Mouse (Mus musculus) small intestine, adult 2 months (tissue): ENCODE results near the gene Uts2r. TPM values are rescaled to one million over a fixed set of nuclear protein-coding genes. Genes with fewer than 3 reads are reported as not detected.

Experiments
- H3K27ac ChIP-seq: fragments of 200-500 bp; 2 replicates; pipeline ENCODE4 v1.5.1; 2012; ENCODE audit warnings: low read depth, low read length, control low read depth, inconsistent platforms; ENCODE audit not compliant: insufficient read depth
- H3K27me3 ChIP-seq: fragments of 200-500 bp; 2 replicates; pipeline ENCODE4 v1.6.1; 2012; ENCODE audit warnings: mild to moderate bottlenecking, moderate library complexity, low read length, inconsistent platforms; ENCODE audit not compliant: control insufficient read depth, insufficient read depth
- H3K36me3 ChIP-seq: fragments of 200-500 bp; 2 replicates; pipeline ENCODE4 v1.6.1; 2012; ENCODE audit warnings: mild to moderate bottlenecking, low read length, control low read depth, inconsistent platforms; ENCODE audit not compliant: control insufficient read depth, insufficient read depth
- H3K4me1 ChIP-seq: fragments of 200-500 bp; 2 replicates; pipeline ENCODE4 v1.6.1; 2012; ENCODE audit warnings: low read length, inconsistent platforms, mixed read lengths; ENCODE audit not compliant: control insufficient read depth, insufficient read depth, insufficient read length
- H3K4me3 ChIP-seq: fragments of 200-500 bp; 2 replicates; pipeline ENCODE4 v1.5.1; 2012; ENCODE audit warnings: low read depth, mild to moderate bottlenecking, control low read depth, inconsistent platforms, low read length, moderate library complexity
- CTCF ChIP-seq: fragments of 200-500 bp; IDR thresholded peaks from 2 replicates; pipeline ENCODE4 v1.5.1; 2012; ENCODE audit warnings: low read depth, mild to moderate bottlenecking, control low read depth, inconsistent platforms, low read length, moderate library complexity, mixed read lengths; ENCODE audit not compliant: insufficient replicate concordance, insufficient read length; ENCODE audit errors: extremely low read depth
- POLR2A ChIP-seq: fragments of 200-500 bp; IDR thresholded peaks from 2 replicates; pipeline ENCODE4 v1.6.1; 2012; ENCODE audit warnings: low read depth, mild to moderate bottlenecking, control low read depth, inconsistent platforms, low read length, moderate library complexity
- WGBS: fragments of 180-500 bp; shearing (Covaris S2); methylation state at CpG from one replicate; pipeline ENCODE4 v1.1.7; 2018; 5-methylcytosine and 5-hydroxymethylcytosine counted together
- polyA plus RNA-seq: library from polyadenylated mRNA; depleted of rRNA; stranded (reverse); fragments of >200 nt; gene quantifications from 2 replicates; pipeline ENCODE4 v1.2.3, GENCODE M21; 2012

Uts2r gene
- polyA plus RNA-seq, 1 experiment, result not detected

DNA sequence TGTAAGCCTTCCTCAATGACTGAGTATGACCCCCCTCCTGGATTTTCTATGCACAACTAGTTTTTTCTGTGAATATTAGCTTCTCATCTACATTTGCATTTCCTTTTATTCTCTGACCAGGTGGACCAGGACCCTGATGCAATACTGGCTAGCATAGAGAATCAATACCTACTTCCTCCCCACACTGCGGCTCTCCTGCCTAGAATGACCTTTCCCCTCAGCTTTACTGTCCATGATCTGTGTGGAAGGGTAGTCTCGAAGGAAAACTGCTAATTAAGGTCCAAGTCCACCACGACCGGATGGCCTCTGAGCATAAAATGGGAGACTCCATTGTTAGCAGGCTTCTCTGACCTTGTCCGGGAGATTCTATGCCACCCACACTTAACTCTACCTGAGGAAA is 22.4 kb upstream of the Uts2r start:
- TF ChIP-seq CTCF (no peak), POLR2A (no peak)
- 48% methylated on average over 5 of the region's 5 CpGs for WGBS
- H3K4me3 ChIP-seq, result no peak overlapping the region
- peaks cover 17% of the 10 kb centered on the region for H3K4me1 ChIP-seq
- no peaks in the 10 kb centered on the region for H3K27me3 ChIP-seq
- H3K27ac ChIP-seq, result 0 out of 2 replicates have a peak overlapping the region, but pooled peaks have one; percentile 8
- H3K36me3 ChIP-seq, result no peaks in the 10 kb centered on the region

DNA sequence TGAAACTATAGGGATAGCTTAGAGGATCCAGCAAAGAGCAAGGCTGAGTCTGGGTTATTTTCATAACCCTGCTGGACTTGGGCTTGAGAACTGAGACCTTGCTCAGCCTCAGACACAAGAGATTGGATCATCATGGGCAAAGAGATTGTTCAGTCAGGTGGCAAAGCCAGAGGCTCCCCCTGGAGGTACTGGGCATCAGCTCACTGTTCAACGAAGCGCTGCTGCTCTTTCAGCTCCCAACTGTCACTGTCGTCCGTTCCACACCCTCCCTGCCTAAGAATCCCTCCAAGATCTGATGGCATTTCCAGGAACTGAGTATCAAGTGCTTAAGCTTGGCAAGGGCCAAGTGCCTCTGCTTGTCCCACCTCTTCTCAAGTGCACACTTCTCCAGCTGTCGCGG is 21.3 kb upstream of the Uts2r start:
- H3K27ac ChIP-seq, result peak overlapping the region; percentile 8
- H3K4me1 ChIP-seq, result peaks cover 17% of the 10 kb centered on the region
- no peaks in the 10 kb centered on the region for H3K27me3 ChIP-seq
- TF ChIP-seq POLR2A (no peak), CTCF (peak; percentile 47; the same call in 1 of the 2 replicates)
- no peaks in the 10 kb centered on the region for H3K36me3 ChIP-seq
- 12% methylated on average over 6 of the region's 6 CpGs for WGBS
- H3K4me3 ChIP-seq, result no peak overlapping the region

DNA sequence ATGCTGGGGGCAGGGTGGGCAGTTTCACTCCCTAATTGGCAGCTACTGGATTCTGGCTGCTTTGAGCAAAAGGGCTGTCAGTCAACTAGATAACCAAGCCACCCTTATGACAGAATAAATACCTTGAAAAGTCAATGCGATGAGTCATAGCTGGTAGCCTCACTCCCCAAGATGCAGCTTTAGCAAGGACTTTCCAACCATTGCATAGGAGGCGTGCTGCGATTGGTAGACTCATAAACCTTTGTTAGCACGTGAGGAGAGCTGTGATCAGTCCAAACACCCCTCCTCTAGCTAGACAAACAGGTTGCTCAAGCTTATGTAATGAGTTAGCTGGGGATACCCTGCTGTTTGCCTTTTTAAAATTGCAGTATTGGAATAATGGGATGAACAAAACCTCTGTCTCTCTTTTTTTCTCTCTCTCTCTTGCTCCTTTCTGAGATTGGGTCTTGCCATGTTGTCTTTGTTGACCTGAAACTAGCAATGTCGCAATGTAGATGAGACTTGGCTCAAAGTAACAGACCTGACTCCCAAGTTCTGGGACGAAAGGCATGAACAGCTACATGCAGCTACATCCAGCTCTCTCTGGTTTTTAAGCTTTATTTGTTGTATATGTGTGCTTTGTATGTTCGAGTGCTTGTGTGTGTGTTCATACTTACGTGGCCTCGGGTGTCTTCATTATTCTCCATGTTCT is 16.6 kb upstream of the Uts2r start:
- WGBS, result 51% methylated on average over 9 of the region's 9 CpGs
- Histone ChIP-seq H3K27me3 (no peaks in the 10 kb centered on the region), H3K27ac (no peak overlapping the region), H3K4me3 (no peak overlapping the region), H3K36me3 (no peaks in the 10 kb centered on the region), H3K4me1 (peaks cover 14% of the 10 kb centered on the region; the same call in 1 of the 2 replicates)
- TF ChIP-seq POLR2A, result no peak
- TF ChIP-seq CTCF, result no peak

DNA sequence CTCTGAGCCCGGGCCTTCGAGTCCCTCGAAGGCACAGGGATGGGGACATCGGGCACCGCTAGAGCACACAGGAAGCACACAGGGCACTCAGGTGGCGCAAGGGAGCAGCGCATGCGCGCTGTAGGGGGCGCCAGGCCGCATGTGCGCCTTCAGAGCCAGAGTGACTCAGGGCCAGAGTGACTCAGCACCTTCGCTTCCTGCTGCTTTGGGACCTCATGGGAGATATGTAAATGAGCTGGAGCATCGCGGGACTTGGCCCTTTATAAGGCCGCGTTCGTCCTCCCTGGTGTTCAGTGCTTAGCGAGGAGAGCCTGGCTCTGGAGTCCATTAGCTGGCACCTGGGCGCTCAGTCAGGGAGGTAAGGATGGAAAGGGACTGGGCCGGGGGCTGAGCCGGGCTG is 14.2 kb upstream of the Uts2r start, which contains the start of gene Tex19.1:
Gene Tex19.1, plus strand, starts transcription at position 279 of the 400 bp plus-strand sequence.
- TF ChIP-seq CTCF, result no peak
- no peak for TF ChIP-seq POLR2A
- no peak within 1 kb of the TSS for H3K4me3 ChIP-seq
- no peaks in the 10 kb centered on the region for H3K36me3 ChIP-seq
- no peaks in the 10 kb centered on the region for H3K4me1 ChIP-seq
- WGBS, result 94% methylated on average over 22 of the region's 22 CpGs
- H3K27me3 ChIP-seq, result no peaks in the 10 kb centered on the region
- no peak within 1 kb of the TSS for H3K27ac ChIP-seq

DNA sequence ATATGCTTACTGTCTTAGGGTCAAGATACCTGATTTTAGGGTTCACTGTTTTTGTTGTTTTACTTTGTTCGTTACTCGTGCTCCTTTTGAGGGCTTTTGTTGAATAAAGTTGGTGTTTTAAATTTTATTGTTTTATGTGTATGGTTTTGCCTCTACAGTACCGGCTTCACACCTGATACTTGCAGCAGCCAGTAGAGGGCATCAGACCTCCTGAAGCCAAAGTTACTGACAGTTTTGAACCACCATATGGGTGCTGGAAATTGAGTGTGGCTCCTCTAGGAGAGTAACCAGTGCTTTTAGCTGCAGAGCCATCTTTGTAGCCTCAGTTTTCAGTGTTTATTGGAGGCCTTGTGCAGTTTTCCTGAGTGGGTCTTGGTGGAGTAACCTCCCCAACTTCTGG is 11.9 kb upstream of the Uts2r start:
- Histone ChIP-seq H3K4me1 (no peaks in the 10 kb centered on the region), H3K36me3 (no peaks in the 10 kb centered on the region), H3K27ac (no peak overlapping the region), H3K4me3 (no peak overlapping the region), H3K27me3 (no peaks in the 10 kb centered on the region)
- WGBS, result 88% methylated on average over 3 of the region's 3 CpGs
- peak; percentile 13; the same call in 1 of the 2 replicates for TF ChIP-seq CTCF
- TF ChIP-seq POLR2A, result no peak

DNA sequence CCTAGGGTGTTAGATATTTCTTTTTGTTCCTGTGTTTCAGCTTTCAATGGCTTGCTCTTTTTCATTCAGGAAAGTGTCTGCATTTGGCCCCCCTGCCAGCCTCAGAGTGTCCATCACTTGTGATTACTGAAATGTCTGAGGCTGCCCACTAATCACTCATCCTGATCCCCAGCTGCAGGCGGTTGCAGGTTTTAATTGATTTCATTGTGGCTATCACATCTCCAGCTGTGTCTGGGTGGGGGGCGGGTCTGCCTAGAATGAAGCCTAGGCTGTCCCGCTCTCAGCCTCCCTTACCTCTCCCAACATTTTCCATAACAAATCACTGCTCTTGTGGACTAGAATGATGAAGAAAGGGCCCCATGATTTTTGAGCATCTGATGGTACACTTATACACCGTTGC is 5.9 kb upstream of the Uts2r start:
- no peaks in the 10 kb centered on the region for H3K36me3 ChIP-seq
- peaks cover 4% of the 10 kb centered on the region; the same call in 1 of the 2 replicates for H3K4me1 ChIP-seq
- H3K4me3 ChIP-seq, result no peak overlapping the region
- WGBS, result 68% methylated on average over 4 of the region's 4 CpGs
- peaks cover 9% of the 10 kb centered on the region; the same call in 1 of the 2 replicates for H3K27me3 ChIP-seq
- H3K27ac ChIP-seq, result no peak overlapping the region
- TF ChIP-seq POLR2A (no peak), CTCF (no peak)

DNA sequence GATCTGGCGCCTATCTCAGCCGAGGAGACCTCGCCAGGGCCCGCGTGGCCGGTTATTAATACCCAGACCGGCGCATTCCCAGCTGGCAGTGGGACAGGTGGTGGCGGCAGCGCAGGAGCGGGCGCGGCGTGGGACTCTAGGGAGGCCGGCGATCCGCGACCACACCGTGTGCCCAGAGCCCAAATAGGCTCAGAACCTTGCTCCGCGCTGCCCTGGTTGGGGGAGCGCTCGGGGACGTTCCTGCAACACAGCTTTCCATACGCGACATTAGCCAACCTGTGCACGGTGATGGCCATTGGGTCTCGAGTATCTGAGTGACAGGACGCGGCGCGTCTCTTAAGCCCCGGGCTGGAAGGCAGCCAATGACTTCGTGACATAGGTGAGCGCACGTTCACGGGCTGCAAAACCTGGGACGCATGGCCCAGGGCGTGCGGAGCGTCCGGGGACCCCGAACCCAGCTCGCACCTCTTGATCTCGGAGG is 3.6 kb upstream of the Uts2r start:
- H3K36me3 ChIP-seq, result no peaks in the 10 kb centered on the region
- TF ChIP-seq CTCF (no peak), POLR2A (no peak)
- no peak overlapping the region for H3K27ac ChIP-seq
- 2% methylated on average over 45 of the region's 45 CpGs for WGBS
- H3K27me3 ChIP-seq, result peaks cover 9% of the 10 kb centered on the region; the same call in 1 of the 2 replicates
- peaks cover 4% of the 10 kb centered on the region; the same call in 1 of the 2 replicates for H3K4me1 ChIP-seq
- peak overlapping the region; percentile 44 for H3K4me3 ChIP-seq

DNA sequence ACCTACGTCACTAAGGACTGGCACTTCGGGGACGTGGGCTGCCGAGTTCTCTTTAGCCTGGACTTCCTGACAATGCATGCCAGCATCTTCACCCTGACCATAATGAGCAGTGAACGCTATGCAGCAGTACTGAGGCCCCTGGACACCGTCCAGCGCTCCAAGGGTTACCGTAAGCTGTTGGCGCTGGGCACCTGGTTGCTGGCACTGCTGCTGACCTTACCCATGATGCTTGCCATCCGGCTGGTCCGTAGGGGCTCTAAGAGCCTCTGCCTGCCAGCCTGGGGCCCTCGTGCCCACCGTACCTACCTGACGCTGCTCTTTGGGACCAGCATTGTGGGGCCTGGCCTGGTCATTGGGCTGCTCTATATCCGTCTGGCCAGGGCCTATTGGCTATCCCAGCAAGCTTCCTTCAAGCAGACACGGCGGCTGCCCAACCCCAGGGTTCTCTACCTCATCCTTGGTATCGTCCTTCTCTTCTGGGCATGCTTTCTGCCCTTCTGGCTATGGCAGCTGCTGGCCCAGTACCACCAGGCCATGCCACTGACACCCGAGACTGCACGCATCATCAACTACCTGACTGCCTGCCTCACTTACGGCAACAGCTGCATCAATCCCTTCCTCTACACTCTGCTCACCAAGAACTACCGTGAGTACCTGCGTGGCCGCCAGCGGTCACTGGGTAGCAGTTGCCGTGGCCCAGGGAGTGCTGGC is 720 bp downstream of the Uts2r start:
- no peaks in the 10 kb centered on the region for H3K36me3 ChIP-seq

More for the DNA sequence above, 720 bp downstream of the Uts2r start:
- Histone ChIP-seq H3K27ac (no peak overlapping the region), H3K27me3 (peaks cover 9% of the 10 kb centered on the region; the same call in 1 of the 2 replicates), H3K4me1 (peaks cover 4% of the 10 kb centered on the region; the same call in 1 of the 2 replicates), H3K4me3 (no peak overlapping the region)
- 92% methylated on average over 26 of the region's 26 CpGs for WGBS
- TF ChIP-seq CTCF, result no peak
- TF ChIP-seq POLR2A, result no peak
